Mouse (Mus musculus): ENCODE measurements around the gene D630045J12Rik.

DNA sequence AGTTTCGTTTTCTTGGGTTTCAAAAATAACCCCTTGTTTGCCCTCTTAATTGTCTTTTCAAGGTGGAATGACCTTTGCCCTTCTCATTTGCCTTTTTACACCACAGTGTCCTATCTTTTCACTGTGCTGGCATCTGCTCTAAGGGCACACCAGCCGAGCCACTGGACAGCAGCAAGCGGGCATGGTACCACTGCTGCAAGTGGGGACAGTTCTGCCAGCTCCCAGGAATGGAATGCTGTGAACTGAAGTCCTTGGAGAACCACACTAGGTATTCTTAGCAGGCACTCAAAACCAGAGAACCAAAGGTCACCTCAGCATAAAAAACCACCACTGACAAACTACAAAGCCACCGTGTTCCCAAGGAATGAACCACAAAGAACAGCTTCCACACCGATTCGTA is 131.0 kb downstream of the D630045J12Rik start:
- TF ChIP-seq CHD1 (IDR thresholded peaks at IDR 0.05; ENCODE audit: low read depth, low read length) (no peak), POLR2AphosphoS2 (IDR thresholded peaks at IDR 0.05; ENCODE audit: low read length) (no peak), EP300 (IDR thresholded peaks at IDR 0.05; ENCODE audit: low read depth in 1 of 2, low read length in 2 of 2) (no peak), USF1 (IDR thresholded peaks at IDR 0.05; ENCODE audit: low read depth, low read length) (no peak), CTCF (IDR thresholded peaks at IDR 0.05 in 2 of 3, conservative IDR thresholded peaks at IDR 0.05 in 1 of 3; ENCODE audit: control insufficient read depth in 1 of 3, insufficient read depth in 1 of 3, low read depth in 2 of 3, low read length in 3 of 3, poor library complexity in 1 of 3, severe bottlenecking in 1 of 3) (no peak), USF2 (IDR thresholded peaks at IDR 0.05; ENCODE audit: borderline replicate concordance in 1 of 2, insufficient read depth in 1 of 2, low read depth in 1 of 2, low read length in 2 of 2) (no peak), ETS1 (IDR thresholded peaks at IDR 0.05; ENCODE audit: low read depth, low read length) (no peak)
